Mouse (Mus musculus) central nervous system, embryonic 11.5 days (tissue): ENCODE results near the gene Inmt. TPM values are rescaled to one million over a fixed set of nuclear protein-coding genes. Genes with fewer than 3 reads are reported as not detected.

Experiments used
- polyA plus RNA-seq: library from polyadenylated mRNA; depleted of rRNA; stranded (reverse); fragments of >200 nt; gene quantifications from 2 replicates; pipeline ENCODE4 v1.2.3, GENCODE M21; 2012; rRNA removed

The Inmt gene
- 0.17 and 0.20 TPM in 2 replicates for polyA plus RNA-seq

DNA sequence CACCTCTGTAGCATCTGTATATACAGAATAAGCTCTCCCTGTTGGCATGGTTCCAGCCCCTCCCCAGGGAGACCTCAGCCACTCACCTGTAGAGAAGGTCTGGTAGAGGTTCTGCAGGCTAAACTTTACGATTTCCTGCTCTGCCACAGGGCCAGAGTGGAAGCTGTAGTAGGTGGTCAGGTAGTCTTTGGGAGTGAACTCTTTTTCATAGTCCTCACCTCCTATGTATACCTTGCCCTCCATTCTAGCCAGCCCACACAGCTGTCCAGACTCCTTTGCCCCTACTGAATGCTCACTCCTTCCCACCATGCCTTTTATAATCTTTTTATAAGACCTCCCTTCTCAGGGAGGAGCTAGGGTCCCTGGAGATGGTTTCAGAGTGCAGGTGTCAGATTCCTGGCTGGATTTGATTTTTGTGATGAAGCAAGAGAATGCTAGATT is at the start of gene Inmt:
Gene Inmt, minus strand, starts transcription at position 303 of the 441 bp plus-strand sequence.

GRCm38 (mm10) chr6:55202913-55203910 is 28.4 kb upstream of the Inmt start, which contains the start of gene Mindy4:
TSS of gene Mindy4 (plus strand) at chr6:55203383.

DNA sequence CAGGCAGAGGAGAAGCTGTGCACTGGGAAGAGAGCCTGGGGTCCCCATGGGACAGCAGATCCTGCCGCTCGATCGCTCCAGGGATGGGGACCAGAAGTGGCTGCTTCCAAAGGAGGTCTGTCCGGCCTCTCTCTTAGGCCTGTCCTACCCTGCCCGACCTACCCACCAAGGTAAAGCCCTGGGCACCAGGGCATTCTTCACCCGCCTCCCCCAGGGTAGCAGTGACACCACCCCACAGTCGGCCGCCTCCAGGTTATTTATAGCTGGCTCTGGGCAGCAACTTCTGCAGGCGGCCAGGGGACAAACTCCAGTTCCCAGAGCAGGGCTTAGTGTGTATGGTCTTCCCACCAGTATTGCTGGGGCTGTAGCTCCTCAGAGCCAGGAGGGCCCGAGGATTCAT is 42.0 kb downstream of the Inmt start, which contains the start of gene Crhr2:
Gene Crhr2, minus strand, starts transcription at position 223 of the 400 bp plus-strand sequence.

Other genes with a start within 250 kb of the Inmt start
- 2.4 and 3.9 TPM in 2 replicates for gene Nod1, start 202.4 kb downstream of the Inmt start, polyA plus RNA-seq
- 6.2 and 6.5 TPM in 2 replicates for gene Ggct, start 182.1 kb downstream of the Inmt start, polyA plus RNA-seq
- gene Gars, start 137.0 kb downstream of the Inmt start, polyA plus RNA-seq = 108 and 155 TPM in 2 replicates
- 0.25 and 0.73 TPM in 2 replicates for gene Crhr2, start 42.0 kb downstream of the Inmt start, polyA plus RNA-seq
- 8.8 and 12.3 TPM in 2 replicates for gene Mindy4, start 28.3 kb upstream of the Inmt start, polyA plus RNA-seq
- gene Aqp1, start 161.4 kb upstream of the Inmt start, polyA plus RNA-seq = 6.5 and 7.1 TPM in 2 replicates
- not detected in 2 replicates for gene Ghrhr, start 201.3 kb upstream of the Inmt start, polyA plus RNA-seq